Mouse (Mus musculus) brain, embryonic 14.5 days (tissue): ENCODE measurements around the gene Fn1.

Source experiments
- CTCF ChIP-seq: fragments of 200-500 bp; IDR thresholded peaks from 2 replicates; pipeline ENCODE4 v1.5.1; 2012; ENCODE audit warnings: inconsistent platforms, mild to moderate bottlenecking, moderate library complexity, borderline replicate concordance; ENCODE audit not compliant: insufficient read depth, insufficient read length; ENCODE audit errors: extremely low read depth
- POLR2A ChIP-seq: fragments of 200-500 bp; IDR thresholded peaks from 2 replicates; pipeline ENCODE4 v1.6.1; 2012; ENCODE audit warnings: mild to moderate bottlenecking, inconsistent platforms, borderline replicate concordance; ENCODE audit not compliant: poor library complexity, insufficient read depth, insufficient read length, severe bottlenecking; ENCODE audit errors: extremely low read depth

DNA sequence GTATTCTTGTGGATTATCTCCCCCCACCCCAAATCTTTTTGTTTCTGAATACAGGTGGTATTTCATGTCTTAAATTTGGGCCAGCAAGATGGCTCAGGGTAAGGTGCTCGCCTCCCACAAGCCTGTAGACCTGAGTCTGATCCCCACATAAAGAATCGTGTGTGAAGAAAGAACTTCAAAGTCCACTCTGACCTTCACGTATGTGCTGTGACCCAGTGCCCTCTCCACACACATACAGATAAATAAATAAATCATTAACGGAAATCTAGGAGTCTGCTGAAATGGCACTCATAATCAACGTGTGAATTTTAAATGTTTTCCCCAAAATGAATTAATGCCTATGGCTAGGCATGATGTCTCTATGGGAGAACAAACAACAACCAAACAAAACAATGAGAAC is 16.9 kb downstream of the Fn1 start:
- TF ChIP-seq CTCF: no peak
- TF ChIP-seq POLR2A: no peak
